Mouse (Mus musculus) 3134 (cell line): Measurements from ENCODE around the gene Rho.

Source experiments
- DNase-seq: peaks from one replicate; pipeline ENCODE4 v3.0.0-alpha.2; 2011; ENCODE audit warnings: low spot score; ENCODE audit not compliant: insufficient read length; ENCODE audit errors: extremely low read depth

The Rho gene

DNA sequence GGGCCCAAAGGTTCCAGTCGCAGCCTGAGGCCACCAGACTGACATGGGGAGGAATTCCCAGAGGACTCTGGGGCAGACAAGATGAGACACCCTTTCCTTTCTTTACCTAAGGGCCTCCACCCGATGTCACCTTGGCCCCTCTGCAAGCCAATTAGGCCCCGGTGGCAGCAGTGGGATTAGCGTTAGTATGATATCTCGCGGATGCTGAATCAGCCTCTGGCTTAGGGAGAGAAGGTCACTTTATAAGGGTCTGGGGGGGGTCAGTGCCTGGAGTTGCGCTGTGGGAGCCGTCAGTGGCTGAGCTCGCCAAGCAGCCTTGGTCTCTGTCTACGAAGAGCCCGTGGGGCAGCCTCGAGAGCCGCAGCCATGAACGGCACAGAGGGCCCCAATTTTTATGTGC lies at the start of gene Rho:
Gene Rho (plus strand): TSS at position 110 of the 400 bp plus-strand sequence.
- DNase-seq: no peak

DNA sequence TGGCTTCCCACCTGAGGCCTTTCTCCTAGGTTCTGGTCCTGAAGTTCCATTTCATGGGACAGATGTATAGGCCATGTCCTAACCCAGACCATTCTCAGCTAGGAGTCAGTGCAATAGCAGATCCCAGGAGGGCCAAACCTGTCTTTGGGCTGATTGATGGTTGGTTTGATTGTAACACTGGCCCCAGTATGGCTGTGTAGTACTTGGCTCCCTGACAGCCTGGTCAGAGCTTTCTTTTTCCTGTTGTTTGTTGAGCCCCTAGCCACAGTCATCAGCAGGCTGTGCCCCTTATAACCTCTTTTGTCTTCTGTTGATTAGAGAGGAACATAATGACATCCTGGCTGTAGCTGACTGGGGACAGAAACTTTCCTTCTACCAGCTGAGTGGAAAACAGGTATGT lies 47.5 kb upstream of the Rho start:
- no peak for DNase-seq

DNA sequence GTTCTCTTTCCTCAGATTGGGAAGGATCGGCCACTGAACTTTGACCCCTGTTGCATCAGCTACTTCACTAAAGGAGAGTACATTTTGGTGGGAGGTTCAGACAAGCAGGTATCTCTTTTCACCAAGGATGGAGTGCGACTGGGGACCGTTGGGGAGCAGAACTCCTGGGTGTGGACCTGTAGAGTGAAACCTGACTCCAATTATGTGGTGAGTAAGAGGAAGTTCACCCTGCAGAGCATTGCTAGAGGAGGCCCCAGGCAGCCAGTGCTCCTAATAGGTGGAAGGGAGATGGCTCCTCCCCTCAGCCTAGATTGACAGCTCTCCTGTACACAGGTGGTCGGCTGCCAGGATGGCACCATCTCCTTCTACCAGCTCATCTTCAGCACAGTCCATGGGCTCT lies 44.7 kb upstream of the Rho start:
- peak; percentile 29 for DNase-seq

GRCm38 (mm10) chr6:115888296-115888695 lies 43.3 kb upstream of the Rho start:
- DNase-seq: no peak

DNA sequence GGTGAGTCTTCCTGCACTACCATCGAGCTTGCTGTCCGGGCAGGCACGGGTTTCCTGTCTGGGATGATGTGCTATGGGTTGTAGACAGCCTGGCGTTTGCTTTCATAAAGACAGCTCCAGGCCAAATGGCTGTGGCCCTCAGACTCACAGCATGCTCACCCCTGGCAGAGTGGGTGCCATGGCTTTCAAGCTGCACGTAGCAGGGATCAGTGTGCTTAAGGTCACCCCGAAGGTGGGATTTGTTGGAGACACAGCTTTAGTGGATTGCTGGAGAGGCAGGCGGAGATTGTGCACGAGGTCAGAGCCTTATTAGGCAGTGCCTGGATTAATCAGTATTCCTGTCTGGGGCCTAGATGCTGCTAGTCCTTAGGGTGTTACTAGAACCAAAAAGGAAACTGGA lies 40.9 kb upstream of the Rho start:
- no peak for DNase-seq

DNA sequence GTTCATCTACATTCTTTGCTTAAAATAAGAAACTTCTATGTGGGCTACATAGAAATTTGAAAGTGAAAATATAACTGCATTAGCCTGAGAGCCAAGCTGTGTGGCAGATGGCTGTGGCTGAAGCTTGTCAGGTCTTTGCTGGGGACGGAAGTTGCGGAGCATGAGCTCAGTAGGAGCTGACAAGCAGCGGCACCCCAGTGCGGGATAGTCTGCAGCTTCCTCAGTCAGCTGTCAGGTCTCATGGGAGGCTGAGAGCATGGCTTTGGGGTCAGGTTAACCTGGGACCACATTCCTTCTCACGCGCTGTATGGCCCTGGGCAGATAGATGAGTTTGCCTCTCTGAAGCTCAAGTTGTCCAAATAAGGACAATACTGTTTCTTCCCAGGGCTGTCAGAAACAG lies 40.5 kb upstream of the Rho start:
- no peak for DNase-seq

- no peak for DNase-seq
Measured at GRCm38 (mm10) chr6:115891497-115892061, 40.0 kb upstream of the Rho start.

DNA sequence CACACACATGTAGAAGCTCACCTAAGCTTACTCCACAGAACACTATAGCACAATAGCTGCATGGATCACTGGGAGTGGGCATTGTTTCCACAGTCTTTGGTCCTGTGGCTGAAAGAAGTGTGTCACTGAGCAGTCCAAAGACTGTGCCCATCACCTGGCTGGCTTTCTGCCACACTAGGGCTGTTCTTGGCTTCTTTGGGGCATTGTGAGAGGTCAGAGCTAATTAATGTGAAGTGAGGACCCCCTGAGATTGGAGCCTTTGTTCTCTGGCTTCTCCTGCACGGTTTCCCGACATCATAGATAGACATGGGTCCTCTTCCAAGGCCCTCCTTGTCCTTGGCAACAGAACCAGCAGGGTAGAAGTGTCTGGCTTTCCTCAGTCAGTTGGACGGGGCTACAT lies 39.2 kb upstream of the Rho start:
- DNase-seq: no peak

GRCm38 (mm10) chr6:115896346-115896745 lies 35.2 kb upstream of the Rho start:
- DNase-seq: no peak

GRCm38 (mm10) chr6:115897117-115897516 lies 34.4 kb upstream of the Rho start:
- peak; percentile 70 for DNase-seq

DNA sequence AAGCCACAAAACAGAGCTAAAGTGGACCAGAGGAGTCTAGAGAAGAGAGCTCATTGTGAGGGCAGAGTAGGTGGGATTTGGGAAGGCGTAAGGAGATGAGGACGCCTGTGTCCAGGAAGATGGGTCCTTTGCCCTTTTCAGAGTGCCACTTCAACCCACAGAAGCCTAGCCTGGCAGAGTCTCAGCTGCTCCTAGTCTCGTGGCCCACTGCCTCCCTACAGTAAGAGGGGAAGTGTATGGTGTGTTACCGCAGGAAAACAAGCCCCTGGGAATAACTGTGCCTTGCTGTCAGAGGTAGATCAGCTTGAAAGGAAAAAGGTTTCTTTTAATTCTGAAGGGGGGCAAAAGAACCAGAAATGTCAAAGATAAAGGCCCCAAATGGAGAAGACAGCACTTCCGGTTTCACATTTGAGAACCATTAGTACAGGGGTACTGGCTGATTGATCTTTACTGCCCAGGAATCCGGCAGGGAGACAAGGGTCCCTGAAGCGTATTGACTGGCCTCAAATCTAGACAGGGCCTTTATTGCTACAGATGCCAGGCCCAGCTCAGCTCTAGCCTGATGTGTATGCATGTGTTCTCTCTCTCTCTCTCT lies 33.5 kb upstream of the Rho start:
- no peak for DNase-seq

- DNase-seq: peak; percentile 81
Measured at GRCm38 (mm10) chr6:115901062-115901461, 30.5 kb upstream of the Rho start.

- peak; percentile 82 for DNase-seq
Measured at GRCm38 (mm10) chr6:115901489-115901931, 30.0 kb upstream of the Rho start.

GRCm38 (mm10) chr6:115902545-115902944 lies 29.0 kb upstream of the Rho start:
- no peak for DNase-seq

- no peak for DNase-seq
Measured at GRCm38 (mm10) chr6:115905568-115905967, 26.0 kb upstream of the Rho start.

DNA sequence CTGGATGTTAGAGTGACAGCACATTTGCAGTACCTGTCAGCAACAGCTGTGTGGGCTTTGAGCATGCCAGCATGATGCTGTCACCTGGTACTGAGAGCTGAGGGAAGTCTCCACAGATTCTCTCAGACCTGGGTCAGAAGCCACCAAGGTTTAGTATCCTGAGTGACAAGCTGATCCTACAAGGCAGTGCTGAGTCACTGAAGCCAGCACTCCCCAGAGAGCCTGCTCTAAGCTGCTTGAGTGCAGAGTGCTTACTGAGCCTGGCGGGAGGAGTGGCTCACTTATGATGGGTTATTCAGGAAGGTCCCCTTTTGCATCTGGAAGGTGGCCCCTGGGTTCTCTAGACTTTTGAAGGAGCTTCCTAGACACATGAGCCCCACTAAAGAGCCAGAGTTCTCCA lies 25.1 kb upstream of the Rho start:
- peak; percentile 45 for DNase-seq

GRCm38 (mm10) chr6:115906871-115907270 lies 24.7 kb upstream of the Rho start:
- DNase-seq: no peak

- no peak for DNase-seq
Measured at GRCm38 (mm10) chr6:115908421-115908982, 23.0 kb upstream of the Rho start.

GRCm38 (mm10) chr6:115909052-115909451 lies 22.5 kb upstream of the Rho start:
- DNase-seq: no peak

- DNase-seq: no peak
Measured at GRCm38 (mm10) chr6:115909940-115910339, 21.6 kb upstream of the Rho start.

GRCm38 (mm10) chr6:115911763-115912162 lies 19.8 kb upstream of the Rho start:
- DNase-seq: no peak

GRCm38 (mm10) chr6:115913482-115913881 lies 18.1 kb upstream of the Rho start:
- no peak for DNase-seq
